Mouse (Mus musculus): ENCODE results near the gene Tars. TPM values are rescaled to one million over a fixed set of nuclear protein-coding genes. Genes with fewer than 3 reads are reported as not detected.

Tars gene
- polyA plus RNA-seq, 1 experiment from 2014 or later = 91.3 TPM

GRCm38 (mm10) chr15:11355865-11356264 is 43.6 kb downstream of the Tars start:
- no peak overlapping the region for H3K27ac ChIP-seq (replicated peaks)
- H3K36me3 ChIP-seq (replicated peaks) = no peaks in the 10 kb centered on the region
- 43% methylated on average over 3 of the region's 3 CpGs for WGBS
- H3K4me1 ChIP-seq = peaks cover 9% of the 10 kb centered on the region; the same call in 1 of the 2 replicates
- no peaks in the 10 kb centered on the region for H3K27me3 ChIP-seq (replicated peaks; ENCODE audit: low read depth, poor library complexity, severe bottlenecking)
- DNase-seq (ENCODE audit: low spot score) = no peak
- no peak overlapping the region for H3K4me3 ChIP-seq
- H3K9me3 ChIP-seq = no peaks in the 10 kb centered on the region

- H3K27me3 ChIP-seq (replicated peaks; ENCODE audit: low read depth, poor library complexity, severe bottlenecking) = no peaks in the 10 kb centered on the region
- 82% methylated on average over 7 of the region's 7 CpGs for WGBS
- no peak for DNase-seq (ENCODE audit: low spot score)
- no peaks in the 10 kb centered on the region for H3K36me3 ChIP-seq (replicated peaks)
- H3K4me3 ChIP-seq = no peak overlapping the region
- H3K4me1 ChIP-seq = peaks cover 7% of the 10 kb centered on the region; the same call in 1 of the 2 replicates
- no peak overlapping the region for H3K27ac ChIP-seq (replicated peaks)
- no peaks in the 10 kb centered on the region for H3K9me3 ChIP-seq
These were observed 59.8 kb downstream of the Tars start for GRCm38 (mm10) chr15:11339467-11340180.

Data from embryonic facial prominence, embryonic 10.5 days (tissue).